Mouse (Mus musculus) erythroblast, embryonic 14.5 days (primary cell): Measurements from ENCODE around the gene Frmd4b. TPM values are rescaled to one million over a fixed set of nuclear protein-coding genes. Genes with fewer than 3 reads are reported as not detected.

ENCODE experiments used
- H3K27me3 ChIP-seq: 2 replicates; pipeline ENCODE4 v1.6.1; 2012; ENCODE audit warnings: inconsistent platforms; ENCODE audit not compliant: control insufficient read depth
- H3K36me3 ChIP-seq: 2 replicates; pipeline ENCODE4 v1.6.1; 2012; ENCODE audit warnings: mild to moderate bottlenecking, inconsistent platforms; ENCODE audit not compliant: control insufficient read depth
- H3K4me1 ChIP-seq: 2 replicates; pipeline ENCODE4 v1.6.1; 2012; ENCODE audit warnings: inconsistent platforms; ENCODE audit not compliant: control insufficient read depth
- H3K4me3 ChIP-seq: replicated peaks from 2 replicates; pipeline ENCODE3; 2012; ENCODE audit warnings: moderate library complexity, mild to moderate bottlenecking, inconsistent platforms
- H3K9me3 ChIP-seq: 2 replicates; pipeline ENCODE4 v1.6.1; 2012; ENCODE audit warnings: low read length, inconsistent platforms, mixed read lengths; ENCODE audit not compliant: control insufficient read depth
- GATA1 ChIP-seq: IDR thresholded peaks from 2 replicates; pipeline ENCODE4 v1.6.1; 2012; ENCODE audit warnings: low read length, inconsistent platforms, mixed read lengths
- TAL1 ChIP-seq: IDR thresholded peaks from 3 replicates; pipeline ENCODE4 v1.6.1; 2012; ENCODE audit warnings: low read length, inconsistent platforms, mixed read lengths
- polyA plus RNA-seq: library from polyadenylated mRNA; stranded (reverse); fragments of >175 nt; gene quantifications from 2 replicates; pipeline ENCODE4 v1.2.3, GENCODE M21; 2012

Gene Frmd4b
- polyA plus RNA-seq, 1 experiment = not detected

DNA sequence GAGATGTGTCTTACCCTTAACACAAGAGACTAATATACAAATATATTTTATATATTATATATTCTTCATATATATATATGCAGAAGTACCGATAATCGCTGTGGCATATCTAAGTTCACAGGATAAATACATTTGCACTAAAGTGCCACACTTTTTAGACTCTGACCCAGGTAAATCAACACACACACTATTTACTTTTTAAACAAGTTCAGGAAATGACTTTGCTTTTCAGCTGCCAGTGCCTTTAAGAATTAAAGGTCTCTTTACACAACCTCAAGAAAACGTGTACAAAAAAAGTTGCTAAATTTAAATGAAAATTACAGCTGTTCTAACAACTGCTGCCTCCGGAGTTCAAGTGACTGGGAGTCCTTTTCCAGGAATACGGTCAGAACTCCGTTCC is 264.0 kb downstream of the Frmd4b start:
- H3K27me3 ChIP-seq = no peaks in the 10 kb centered on the region
- TF ChIP-seq TAL1 (no peak), GATA1 (no peak)
- H3K4me3 ChIP-seq = peak overlapping the region; percentile 49
- no peaks in the 10 kb centered on the region for H3K9me3 ChIP-seq
- no peaks in the 10 kb centered on the region for H3K36me3 ChIP-seq
- peaks cover 1% of the 10 kb centered on the region; the same call in 1 of the 2 replicates for H3K4me1 ChIP-seq

GRCm38 (mm10) chr6:97352505-97353154 is 264.7 kb downstream of the Frmd4b start:
- H3K27me3 ChIP-seq = no peaks in the 10 kb centered on the region
- H3K9me3 ChIP-seq = no peaks in the 10 kb centered on the region
- peaks cover 1% of the 10 kb centered on the region; the same call in 1 of the 2 replicates for H3K4me1 ChIP-seq
- no peaks in the 10 kb centered on the region for H3K36me3 ChIP-seq
- H3K4me3 ChIP-seq = no peak overlapping the region
- TF ChIP-seq GATA1 (no peak), TAL1 (no peak)

- Histone ChIP-seq H3K4me1 (peaks cover 1% of the 10 kb centered on the region; the same call in 1 of the 2 replicates), H3K36me3 (no peaks in the 10 kb centered on the region; the same call in 1 of the 2 replicates), H3K27me3 (no peaks in the 10 kb centered on the region), H3K9me3 (no peaks in the 10 kb centered on the region), H3K4me3 (no peak overlapping the region)
- TF ChIP-seq TAL1 (no peak), GATA1 (no peak)
Observed at GRCm38 (mm10) chr6:97349355-97350138, 267.8 kb downstream of the Frmd4b start.

DNA sequence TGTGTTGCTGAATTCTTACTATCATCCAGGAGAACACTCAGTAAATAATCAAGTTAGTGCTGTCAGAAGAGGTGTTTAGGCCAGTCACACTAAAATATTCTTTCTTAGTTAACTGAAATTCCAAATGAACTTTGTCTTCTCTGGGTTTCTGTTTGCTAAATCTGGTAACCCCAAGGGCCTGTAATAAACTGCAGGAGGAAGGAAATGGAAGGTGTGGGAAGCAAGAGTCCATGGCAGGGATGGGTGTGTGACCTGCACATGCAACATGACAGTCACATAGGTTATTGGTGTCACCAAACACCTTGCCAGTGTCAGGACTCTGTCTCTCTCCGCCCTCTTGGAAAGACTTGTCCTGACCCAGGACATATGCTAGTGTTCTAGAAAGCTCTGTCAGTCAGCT is 270.4 kb downstream of the Frmd4b start:
- H3K4me1 ChIP-seq = no peaks in the 10 kb centered on the region
- no peak overlapping the region for H3K4me3 ChIP-seq
- no peaks in the 10 kb centered on the region; the same call in 1 of the 2 replicates for H3K36me3 ChIP-seq

DNA sequence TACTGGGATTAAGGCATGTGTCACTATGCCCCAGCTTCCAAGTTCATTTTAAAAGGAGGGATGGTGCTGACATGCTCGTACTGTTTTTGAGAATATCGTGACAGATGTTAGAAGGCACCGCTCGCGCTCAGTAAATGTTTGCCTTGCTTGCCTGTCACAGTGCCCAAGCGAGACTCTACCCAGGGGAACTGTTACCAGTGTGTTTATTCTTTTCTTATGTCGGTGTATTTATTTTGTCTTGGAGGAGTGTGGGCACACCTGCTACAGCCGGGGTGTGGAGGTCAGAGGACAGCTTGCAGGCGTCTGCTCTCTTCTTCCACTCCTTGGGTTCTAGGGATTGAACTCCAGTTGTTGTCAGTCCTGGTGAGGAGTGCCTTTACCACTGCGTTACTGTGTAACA is 270.8 kb downstream of the Frmd4b start:
- H3K9me3 ChIP-seq = no peaks in the 10 kb centered on the region
- H3K36me3 ChIP-seq = no peaks in the 10 kb centered on the region; the same call in 1 of the 2 replicates
- H3K4me1 ChIP-seq = no peaks in the 10 kb centered on the region
- H3K4me3 ChIP-seq = no peak overlapping the region
- H3K27me3 ChIP-seq = no peaks in the 10 kb centered on the region
- TF ChIP-seq GATA1 (no peak), TAL1 (no peak)

More for the DNA sequence above, 270.4 kb downstream of the Frmd4b start:
- H3K27me3 ChIP-seq = no peaks in the 10 kb centered on the region
- TF ChIP-seq TAL1 = no peak
- TF ChIP-seq GATA1 = no peak
- H3K9me3 ChIP-seq = no peaks in the 10 kb centered on the region

DNA sequence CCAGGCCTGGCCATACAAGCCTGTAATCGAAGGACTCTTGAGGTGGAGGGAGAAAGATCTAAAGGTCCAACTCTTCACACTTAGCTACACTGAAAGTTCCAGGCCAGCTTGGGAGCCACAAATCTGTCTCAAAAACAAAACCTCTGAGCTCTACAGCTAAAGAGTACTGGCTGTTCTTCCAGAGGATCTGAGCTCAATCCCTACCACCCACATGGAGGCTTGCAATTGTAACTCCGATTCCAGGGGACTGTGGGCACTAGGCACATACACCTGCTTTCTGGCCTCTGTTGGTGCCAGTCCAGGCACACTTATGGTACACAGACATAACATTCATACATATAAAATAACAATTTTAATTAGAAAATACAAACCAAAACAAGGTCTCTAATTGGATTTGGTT is 271.4 kb downstream of the Frmd4b start:
- H3K9me3 ChIP-seq = no peaks in the 10 kb centered on the region
- H3K36me3 ChIP-seq = no peaks in the 10 kb centered on the region; the same call in 1 of the 2 replicates
- no peaks in the 10 kb centered on the region for H3K4me1 ChIP-seq
- H3K4me3 ChIP-seq = no peak overlapping the region
- no peaks in the 10 kb centered on the region for H3K27me3 ChIP-seq
- no peak for TF ChIP-seq TAL1
- no peak for TF ChIP-seq GATA1

- no peaks in the 10 kb centered on the region for H3K27me3 ChIP-seq
- no peak for TF ChIP-seq TAL1
- no peak for TF ChIP-seq GATA1
- H3K9me3 ChIP-seq = no peaks in the 10 kb centered on the region
- H3K36me3 ChIP-seq = no peaks in the 10 kb centered on the region; the same call in 1 of the 2 replicates
- no peak overlapping the region for H3K4me3 ChIP-seq
- no peaks in the 10 kb centered on the region for H3K4me1 ChIP-seq
Observed at GRCm38 (mm10) chr6:97342185-97342584, 275.2 kb downstream of the Frmd4b start.

DNA sequence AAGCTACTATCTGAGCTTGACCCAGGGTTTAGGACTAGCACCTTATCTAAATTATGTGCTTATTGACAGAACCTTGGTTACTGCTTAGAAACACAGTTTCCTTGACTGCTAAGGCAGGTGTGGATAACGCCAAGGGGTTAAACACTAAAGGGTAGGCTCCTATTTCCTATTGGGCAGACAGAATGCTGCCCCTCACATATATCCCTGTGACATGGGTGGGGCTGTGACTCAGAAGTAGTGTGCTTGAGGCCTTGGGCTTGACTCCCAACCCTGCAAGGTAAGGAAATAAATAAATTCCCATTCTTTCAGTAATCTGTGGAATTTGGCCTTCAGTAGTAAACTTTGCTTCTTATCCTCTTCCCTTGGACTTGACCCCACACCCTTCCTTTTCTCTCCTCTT is 275.7 kb downstream of the Frmd4b start:
- no peak for TF ChIP-seq GATA1
- no peak for TF ChIP-seq TAL1
- Histone ChIP-seq H3K4me1 (no peaks in the 10 kb centered on the region), H3K9me3 (no peaks in the 10 kb centered on the region), H3K36me3 (no peaks in the 10 kb centered on the region; the same call in 1 of the 2 replicates), H3K27me3 (no peaks in the 10 kb centered on the region), H3K4me3 (no peak overlapping the region)

GRCm38 (mm10) chr6:97341148-97341547 is 276.2 kb downstream of the Frmd4b start:
- Histone ChIP-seq H3K36me3 (no peaks in the 10 kb centered on the region; the same call in 1 of the 2 replicates), H3K4me1 (no peaks in the 10 kb centered on the region), H3K9me3 (no peaks in the 10 kb centered on the region), H3K27me3 (no peaks in the 10 kb centered on the region), H3K4me3 (no peak overlapping the region)
- TF ChIP-seq GATA1 (no peak), TAL1 (no peak)
